Mouse (Mus musculus): Measurements from ENCODE around the gene Cryaa. TPM values are rescaled to one million over a fixed set of nuclear protein-coding genes. Genes with fewer than 3 reads are reported as not detected.

Gene Cryaa
- total RNA-seq, 2 experiments from 2014 or later: not detected

GRCm38 (mm10) chr17:31698347-31698746, 20.7 kb downstream of the Cryaa start:
- intact Hi-C loops (cut with DNase I): no loop called here
- DNase-seq (ENCODE audit: low spot score): no peak

- intact Hi-C loops (cut with DNase I): no loop called here
- DNase-seq (ENCODE audit: low spot score): peak; percentile 44
These were observed 25.8 kb downstream of the Cryaa start for GRCm38 (mm10) chr17:31703276-31703980.

GRCm38 (mm10) chr17:31705271-31706020, 27.8 kb downstream of the Cryaa start:
- intact Hi-C loops (cut with DNase I): no loop called here
- DNase-seq (ENCODE audit: low spot score): peak; percentile 15

- intact Hi-C loops (cut with DNase I): no loop called here
- DNase-seq (ENCODE audit: low spot score): no peak
These were observed 31.6 kb downstream of the Cryaa start for GRCm38 (mm10) chr17:31709121-31709741.

GRCm38 (mm10) chr17:31710455-31710854, 32.8 kb downstream of the Cryaa start:
- no peak for DNase-seq (ENCODE audit: low spot score)
- intact Hi-C loops (cut with DNase I): no loop called here

GRCm38 (mm10) chr17:31713709-31714108, 36.1 kb downstream of the Cryaa start:
- DNase-seq (ENCODE audit: low spot score): no peak
- intact Hi-C loops (cut with DNase I): no loop called here

GRCm38 (mm10) chr17:31714125-31714524, 36.5 kb downstream of the Cryaa start:
- DNase-seq (ENCODE audit: low spot score): no peak
- intact Hi-C loops (cut with DNase I): no loop called here

GRCm38 (mm10) chr17:31715006-31715405, 37.4 kb downstream of the Cryaa start:
- intact Hi-C loops (cut with DNase I): no loop called here

GRCm38 (mm10) chr17:31721637-31722036, 44.0 kb downstream of the Cryaa start:
- intact Hi-C loops (cut with DNase I): no loop called here
- DNase-seq (ENCODE audit: low spot score): no peak

More at GRCm38 (mm10) chr17:31715006-31715405, 37.4 kb downstream of the Cryaa start:
- no peak for DNase-seq (ENCODE audit: low spot score)

- no peak for DNase-seq (ENCODE audit: low spot score)
- intact Hi-C loops (cut with DNase I): no loop called here
These were observed 47.8 kb downstream of the Cryaa start for GRCm38 (mm10) chr17:31725366-31725765.

GRCm38 (mm10) chr17:31726216-31726615, 48.6 kb downstream of the Cryaa start:
- intact Hi-C loops (cut with DNase I): no loop called here
- no peak for DNase-seq (ENCODE audit: low spot score)

- no peak for DNase-seq (ENCODE audit: low spot score)
These were observed 49.6 kb downstream of the Cryaa start for GRCm38 (mm10) chr17:31727230-31727629.

GRCm38 (mm10) chr17:31728043-31728442, 50.4 kb downstream of the Cryaa start:
- intact Hi-C loops (cut with DNase I): no loop called here

More at GRCm38 (mm10) chr17:31727230-31727629, 49.6 kb downstream of the Cryaa start:
- intact Hi-C loops (cut with DNase I): no loop called here

GRCm38 (mm10) chr17:31728968-31729501, 51.4 kb downstream of the Cryaa start:
- peak; percentile 26 for DNase-seq (ENCODE audit: low spot score)
- intact Hi-C loops (cut with DNase I): no loop called here

More at GRCm38 (mm10) chr17:31728043-31728442, 50.4 kb downstream of the Cryaa start:
- DNase-seq (ENCODE audit: low spot score): no peak

GRCm38 (mm10) chr17:31731038-31731437, 53.4 kb downstream of the Cryaa start:
- DNase-seq (ENCODE audit: low spot score): no peak
- intact Hi-C loops (cut with DNase I): no loop called here

Other genes with a start within 250 kb of the Cryaa start
- gene Wdr4, start 157.8 kb upstream of the Cryaa start, total RNA-seq (2021): 1 to 10 TPM; 5.7 to 7.4 TPM
- 1,000 to 10,000 TPM; 1,413 to 1,444 TPM for gene Ndufv3, start 157.7 kb upstream of the Cryaa start, total RNA-seq (2021)
- gene Pknox1, start 113.1 kb upstream of the Cryaa start, total RNA-seq (2021): 10 to 100 TPM in 1 of 2 experiments, 1 to 10 TPM in 1; 9.9 to 14.6 TPM
- gene Cbs, start 40.6 kb upstream of the Cryaa start, total RNA-seq (2021): 1 to 10 TPM; 1.6 to 2.6 TPM
- 10 to 100 TPM; 70.7 to 70.9 TPM for gene U2af1, start 18.9 kb upstream of the Cryaa start, total RNA-seq (2021)
- 10 to 100 TPM; 18.7 to 29.0 TPM for gene Sik1, start 178.0 kb downstream of the Cryaa start, total RNA-seq (2021)